Mouse (Mus musculus) spleen, postnatal 10 days (tissue): ENCODE measurements around the gene Chmp2b.

ENCODE experiments used
- DNase-seq, 2 experiments: peaks; one replicate each; pipeline ENCODE4 v3.0.0; 2021 to 2022; ENCODE audit warnings: low spot score in 2 of 2

Gene Chmp2b

DNA sequence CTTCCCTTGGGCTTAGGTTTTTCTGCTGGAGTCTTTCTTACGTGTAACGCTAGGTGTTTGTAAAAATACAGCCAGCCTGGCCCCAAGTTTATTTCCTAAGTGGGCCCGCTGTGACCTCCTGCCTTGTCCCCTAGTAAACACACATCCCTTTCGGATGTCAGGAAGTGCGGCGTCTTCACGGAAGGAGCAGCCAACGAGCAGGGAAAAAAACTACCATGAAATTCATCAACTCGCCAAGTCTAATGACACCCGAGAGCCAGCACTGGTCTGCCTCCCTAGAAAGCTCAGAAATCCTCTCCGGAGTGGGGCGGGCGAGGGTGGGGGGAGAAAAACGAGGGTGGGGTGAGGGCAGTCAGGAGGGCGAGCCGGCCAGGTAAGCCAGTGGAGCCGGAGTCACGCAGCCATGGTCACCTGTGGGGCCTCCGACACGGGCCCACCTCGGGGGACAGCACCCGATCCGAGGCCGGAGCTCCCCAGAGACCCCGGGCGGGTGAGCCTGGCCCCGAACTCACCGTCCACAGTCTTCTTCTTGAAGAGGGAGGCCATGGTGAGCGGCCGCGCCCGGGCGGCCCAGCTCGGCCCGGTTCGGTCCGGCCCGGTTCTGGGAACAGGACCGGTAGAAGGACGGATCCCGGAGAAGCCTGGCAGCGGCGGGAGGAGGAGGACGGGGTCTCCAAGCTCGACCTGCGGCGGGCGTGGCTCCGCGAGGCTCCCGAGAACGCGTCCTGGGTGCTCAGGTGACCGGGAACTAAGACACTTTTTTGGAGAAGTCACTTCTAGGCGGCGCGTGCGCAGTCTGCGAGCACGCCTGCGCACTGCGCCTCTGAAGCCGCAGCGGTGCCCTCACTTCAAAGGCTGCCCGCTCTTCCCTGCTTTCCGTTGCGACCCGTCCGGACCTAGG lies at the start of gene Chmp2b:
Chmp2b (minus strand) TSS at position 764 of the 901 bp plus-strand sequence.
- DNase-seq = peak; percentile 58 to 83

DNA sequence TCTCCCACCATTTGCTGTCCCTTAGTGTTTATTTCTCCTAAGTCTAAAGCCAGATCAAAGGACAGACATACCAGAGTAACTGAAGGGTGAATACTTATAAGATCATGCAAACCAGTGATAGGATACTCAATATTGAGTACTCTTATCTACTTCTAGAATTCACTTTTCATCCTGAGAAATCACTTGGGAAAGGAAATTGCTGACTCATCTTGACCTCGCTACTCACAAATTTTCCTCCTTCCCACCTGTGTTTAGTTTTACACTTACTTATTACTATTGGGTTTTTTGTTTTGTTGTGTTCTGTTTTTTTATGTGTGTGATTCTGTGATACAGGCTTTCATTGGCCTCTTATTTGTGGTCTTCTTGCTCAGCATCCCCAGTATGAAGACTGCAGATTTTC lies 49.2 kb upstream of the Chmp2b start:
- no peak for DNase-seq

DNA sequence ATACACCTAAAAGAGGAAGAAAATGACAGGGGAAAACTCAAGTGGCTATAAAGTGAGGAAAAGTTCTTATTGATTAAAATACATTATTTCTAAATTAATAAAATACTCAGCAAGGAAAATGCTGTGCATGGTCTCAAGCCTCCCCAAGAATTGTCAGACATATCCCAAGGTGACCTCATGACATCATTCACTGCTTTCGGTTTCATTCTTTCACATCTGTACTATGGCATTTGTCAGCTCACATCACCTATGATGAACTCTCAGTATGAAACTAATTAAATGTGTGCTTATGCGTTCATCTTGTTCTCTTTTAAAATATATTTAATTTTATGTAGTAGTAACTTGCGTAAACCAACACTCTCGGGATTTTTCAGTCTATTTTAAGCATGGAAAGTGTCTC lies 38.3 kb upstream of the Chmp2b start:
- no peak for DNase-seq

DNA sequence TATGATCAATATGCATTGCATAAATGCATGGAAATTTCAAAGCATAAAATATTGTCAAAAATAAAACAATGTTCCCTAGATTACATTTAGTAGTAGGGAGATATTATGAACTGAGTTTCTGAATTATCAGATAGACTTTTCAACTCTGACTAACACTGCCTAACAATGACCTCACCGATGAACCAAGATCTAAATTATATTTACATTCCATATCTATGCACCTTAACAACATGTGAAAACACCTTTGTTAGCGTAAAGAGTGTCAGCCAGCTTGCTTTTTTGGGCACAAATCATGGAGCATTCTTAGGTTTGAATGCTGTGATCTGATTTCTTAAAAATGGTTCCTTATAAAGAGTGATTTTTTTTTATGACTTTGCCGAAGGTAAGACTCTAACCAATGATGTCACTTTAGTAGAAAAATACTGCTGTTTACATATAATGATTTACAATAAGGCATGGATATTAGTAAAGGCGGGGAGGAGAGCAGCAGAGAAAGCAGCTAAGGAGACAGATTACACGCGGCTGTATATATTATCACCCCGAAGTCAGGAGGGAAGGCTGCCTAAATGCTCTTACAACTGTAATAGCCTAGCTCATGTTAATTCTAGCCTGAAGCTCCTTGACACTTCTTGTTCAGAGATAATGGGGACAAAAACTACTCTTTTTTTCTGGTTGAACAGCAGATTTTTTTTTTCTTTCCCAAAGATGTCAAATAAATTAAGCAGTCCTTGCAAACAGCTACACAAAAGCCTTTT lies 23.8 kb upstream of the Chmp2b start:
- DNase-seq = no peak

DNA sequence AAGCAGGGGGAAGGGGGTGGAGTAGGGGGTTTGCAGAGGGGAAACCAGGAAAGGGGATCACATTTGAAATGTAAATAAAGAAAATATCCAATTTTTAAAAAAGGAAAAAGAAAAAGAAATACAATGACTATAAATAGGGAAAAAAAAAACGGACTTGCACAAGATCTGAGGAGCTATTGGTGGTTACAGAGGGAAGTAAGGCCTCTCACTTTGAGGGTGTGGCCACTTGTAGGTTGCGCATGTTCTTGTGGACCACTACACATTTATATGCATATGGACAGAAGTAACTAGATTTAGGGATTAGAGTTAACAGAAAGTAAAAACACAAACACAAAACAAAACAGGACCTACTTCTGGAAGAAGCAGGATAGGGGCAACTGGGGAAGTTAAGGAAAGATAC lies 23.2 kb upstream of the Chmp2b start:
- DNase-seq = no peak

DNA sequence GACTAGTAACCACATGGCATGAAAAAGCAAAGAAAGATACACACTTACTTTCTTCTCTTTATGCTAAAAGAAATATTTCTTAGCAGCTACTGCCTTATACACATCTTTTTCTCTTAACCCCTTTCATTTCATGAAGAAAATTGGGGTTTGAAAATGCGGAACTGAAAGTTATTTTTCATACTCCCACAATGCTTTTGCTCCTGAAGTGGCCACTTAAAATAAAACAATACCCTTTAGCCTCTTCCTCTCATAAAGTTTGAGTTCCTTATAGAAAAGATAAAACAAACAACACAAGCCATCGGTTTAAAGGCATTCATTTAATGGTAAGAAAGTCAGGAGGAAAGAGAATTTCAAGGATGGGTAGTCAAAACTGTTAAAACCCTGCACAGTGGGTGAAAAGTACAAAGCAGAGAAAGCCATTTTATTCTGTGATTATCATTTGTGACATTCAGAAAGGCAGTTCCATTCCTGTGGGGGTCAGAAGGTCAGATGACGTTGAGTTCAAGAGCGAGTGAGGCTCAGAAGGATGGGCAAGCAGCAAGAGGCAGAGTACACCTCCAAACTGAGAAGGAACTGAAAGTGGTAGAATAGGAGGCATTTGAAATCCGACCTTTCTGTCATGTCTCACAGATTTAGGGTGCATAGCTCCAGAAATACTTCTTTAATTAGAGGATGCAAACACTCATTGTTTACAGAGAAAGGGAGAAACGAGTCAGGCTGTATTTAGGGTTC lies 14.9 kb upstream of the Chmp2b start:
- no peak for DNase-seq

DNA sequence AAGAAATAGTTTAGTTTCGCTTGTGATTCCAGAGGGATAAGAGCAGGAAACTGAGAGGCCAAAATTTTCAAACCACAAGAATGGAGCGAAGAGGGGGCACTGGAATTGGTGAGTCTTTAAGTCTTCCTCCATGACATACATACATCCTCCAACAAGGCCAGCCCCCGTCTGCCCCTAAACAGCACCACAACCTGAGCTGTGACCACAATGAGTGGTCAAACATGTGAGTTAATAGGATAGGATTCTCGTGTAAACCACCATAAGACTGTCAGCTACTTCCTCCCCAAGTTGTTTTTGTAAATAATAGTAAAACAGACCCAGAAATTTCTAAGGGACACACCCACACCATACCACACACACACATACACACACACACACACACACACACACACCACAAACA lies 6.3 kb upstream of the Chmp2b start:
- DNase-seq = no peak

DNA sequence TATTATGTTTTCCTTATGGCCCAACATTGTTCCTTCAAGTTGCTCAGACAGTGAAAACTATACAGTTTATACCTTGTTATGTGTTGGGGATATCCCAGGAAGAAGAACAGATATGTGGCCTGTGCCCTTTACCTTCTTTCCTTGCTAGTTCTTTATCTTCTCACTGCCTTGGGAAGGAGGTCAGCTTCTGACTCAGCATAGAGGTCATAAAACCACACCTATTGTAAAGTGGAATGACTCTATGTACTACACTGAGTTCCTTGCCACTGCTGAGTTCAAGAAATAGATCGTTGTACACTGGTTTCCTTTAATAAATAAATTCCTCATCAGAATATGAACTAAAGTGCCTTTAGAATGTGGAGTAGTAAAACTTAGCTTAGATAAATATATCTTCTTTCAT lies 2.4 kb upstream of the Chmp2b start:
- DNase-seq = no peak

DNA sequence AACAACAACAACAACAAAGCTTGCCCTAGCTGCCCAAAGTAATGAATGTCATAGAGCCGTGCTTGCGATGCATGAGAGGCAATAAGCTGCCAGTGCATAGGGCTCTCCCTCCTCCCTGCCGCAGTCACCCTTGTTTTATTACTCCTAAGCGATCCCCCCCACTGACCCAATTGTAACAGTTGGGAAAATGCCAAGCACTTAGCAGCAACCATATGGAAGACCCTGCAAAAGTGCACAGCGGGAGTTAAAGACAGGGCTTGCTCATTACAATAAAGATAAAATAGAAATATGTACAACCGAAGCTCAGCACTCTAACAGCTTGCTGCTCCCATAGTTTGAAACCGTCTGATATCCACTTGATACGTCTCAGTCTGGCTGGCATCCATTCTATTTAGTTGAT lies 1.8 kb upstream of the Chmp2b start:
- DNase-seq = no peak

DNA sequence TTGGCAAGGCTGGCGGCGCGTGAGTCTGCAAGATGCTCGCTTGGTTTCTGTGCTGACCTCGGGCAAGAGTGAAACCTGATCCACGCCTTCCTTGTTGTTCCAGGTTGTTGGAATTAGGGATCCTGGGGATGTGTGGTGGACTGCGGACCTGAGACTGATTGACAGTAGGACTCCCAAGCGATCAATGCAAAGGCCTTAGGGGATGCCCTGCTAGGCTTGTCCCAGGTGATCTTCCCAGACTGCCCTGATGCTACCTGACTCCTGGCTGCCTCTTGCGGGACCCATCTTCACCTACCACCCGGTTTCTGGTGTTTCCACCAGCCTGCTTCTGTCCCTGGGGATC lies 309 bp upstream of the Chmp2b start:
- DNase-seq = no peak

DNA sequence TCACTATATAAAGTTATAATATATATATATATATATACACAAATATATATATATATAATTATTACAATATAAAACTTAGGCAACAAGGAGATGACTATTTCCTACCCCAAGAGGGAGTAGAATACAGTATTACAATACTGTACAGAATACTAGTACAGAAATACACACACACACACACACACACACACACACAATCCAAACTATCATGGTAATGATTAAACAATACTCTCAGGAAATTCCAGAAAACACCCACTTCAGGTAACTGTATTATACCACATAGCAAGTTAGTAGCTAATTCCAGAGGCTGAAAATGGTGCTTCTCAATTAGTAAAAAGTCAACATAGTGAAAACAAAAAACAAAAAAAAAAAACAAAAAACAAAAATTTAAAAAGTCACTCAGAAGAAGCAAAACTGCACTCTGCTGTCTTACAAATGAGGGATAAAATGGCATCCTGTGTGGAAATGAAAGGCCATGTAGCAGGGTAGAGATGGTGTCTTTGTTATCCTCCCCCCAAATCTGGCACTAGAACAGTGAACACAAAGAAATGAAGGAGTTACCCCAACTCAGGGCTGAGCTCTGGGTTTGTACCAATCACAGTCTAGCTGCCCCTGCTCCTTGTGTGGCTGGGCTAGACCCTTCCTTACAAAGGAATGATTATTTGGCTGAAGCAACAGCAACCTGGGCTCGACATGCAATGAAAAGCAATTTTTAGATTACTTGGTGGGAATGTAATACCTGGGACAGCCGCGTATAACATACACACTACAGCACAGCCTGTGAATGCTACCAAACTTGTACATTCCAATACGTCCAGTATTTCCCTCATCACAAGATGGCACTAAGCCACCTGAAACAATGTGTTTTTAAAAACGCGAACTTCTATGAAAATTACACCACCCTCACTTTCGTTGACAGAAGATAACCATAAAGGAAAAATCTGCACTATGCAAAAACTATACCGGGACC lies 1.2 kb downstream of the Chmp2b start:
- peak in 1 of 2 experiments; percentile 7 for DNase-seq

DNA sequence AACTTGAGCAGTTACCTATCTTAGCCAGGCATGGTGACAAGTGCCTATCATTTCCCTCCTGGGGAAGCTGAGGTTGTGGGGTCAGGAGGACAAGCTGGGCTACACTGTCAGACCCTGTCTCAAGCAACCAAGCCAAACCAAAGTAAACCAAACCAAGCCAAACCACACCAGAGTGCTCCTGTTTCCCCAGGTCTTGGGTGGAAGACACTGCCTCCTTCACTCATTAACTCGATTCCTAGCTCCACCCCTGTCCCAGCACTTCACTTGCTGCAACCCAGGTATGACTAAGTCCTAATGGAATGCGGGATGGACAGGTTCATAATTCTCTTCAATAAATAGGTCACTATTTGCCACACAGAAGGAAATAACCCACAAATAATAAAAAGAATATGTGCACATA lies 2.9 kb downstream of the Chmp2b start:
- no peak for DNase-seq

DNA sequence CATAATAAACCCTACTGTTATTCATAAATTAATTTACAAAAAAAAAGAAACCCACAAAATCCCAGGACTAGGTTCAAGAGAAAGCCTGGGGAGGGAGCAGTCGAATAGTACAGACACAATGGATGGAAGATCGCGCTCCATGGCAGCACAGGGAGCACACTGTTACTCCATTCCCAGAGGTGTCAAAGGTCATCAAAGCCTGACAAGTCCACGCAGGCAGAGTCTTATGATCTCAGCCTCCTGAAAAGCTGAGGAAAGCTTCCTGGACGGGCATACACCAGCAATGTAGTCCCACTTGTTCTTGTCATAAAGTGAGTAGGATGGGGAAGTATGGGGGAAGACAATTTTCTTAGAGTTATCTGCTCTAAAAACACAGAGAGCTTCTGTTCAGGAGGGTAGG lies 5.2 kb downstream of the Chmp2b start:
- DNase-seq = no peak

DNA sequence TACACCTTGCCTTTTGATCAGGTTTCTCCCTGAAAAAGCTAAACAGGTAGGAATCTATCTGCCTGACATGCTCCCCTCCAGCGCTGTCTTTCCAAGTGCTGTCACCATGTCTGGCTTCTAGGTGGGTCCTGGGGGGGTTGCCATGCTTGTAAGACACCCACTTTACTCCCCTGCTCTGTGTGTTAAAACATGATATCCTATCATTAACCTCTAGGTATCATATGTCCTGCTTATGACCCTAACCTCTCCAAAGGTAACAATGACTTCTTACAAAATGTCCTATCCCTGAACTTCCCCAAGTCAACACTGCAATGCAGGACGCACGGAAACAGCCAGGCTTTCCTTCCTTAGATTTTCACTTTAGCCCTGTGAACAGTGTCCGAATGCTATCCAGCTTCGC lies 8.3 kb downstream of the Chmp2b start:
- DNase-seq = no peak

DNA sequence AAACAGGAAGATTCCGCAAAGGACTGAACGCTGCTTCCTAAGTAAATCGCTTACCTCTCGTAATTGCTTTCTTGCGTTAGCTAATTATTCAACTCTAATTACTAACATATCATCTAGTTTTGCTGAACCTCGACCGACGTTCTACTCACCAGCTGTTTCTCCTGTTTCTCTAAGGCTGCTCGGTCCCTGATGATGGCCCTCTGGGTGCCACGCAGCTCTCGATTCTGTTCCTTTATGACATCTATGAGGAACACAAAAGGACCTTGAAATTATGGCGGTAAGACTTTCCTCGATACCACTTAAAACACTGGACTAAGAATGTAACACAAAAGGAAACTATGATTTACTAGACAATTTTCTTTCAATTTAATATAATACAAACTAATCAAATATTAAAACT lies 11.7 kb downstream of the Chmp2b start:
- DNase-seq = no peak

DNA sequence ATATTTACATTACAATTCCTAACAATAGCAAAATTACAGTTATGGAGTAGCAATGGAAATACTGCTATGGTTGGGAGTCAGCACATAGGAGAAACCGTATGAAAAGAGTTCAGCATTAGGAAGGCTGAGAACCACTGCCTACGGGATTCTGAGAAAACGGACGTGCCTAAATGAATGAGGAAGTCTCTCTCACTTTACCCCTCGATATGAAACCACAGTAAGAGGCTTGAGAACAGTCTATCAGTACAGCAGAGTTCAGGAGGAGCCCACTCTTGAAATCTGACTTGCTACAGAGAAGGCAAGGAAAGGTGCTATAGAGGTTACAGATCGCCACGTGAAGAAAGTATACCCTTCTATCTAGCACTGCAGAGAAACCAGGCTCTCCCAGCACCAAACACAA lies 13.6 kb downstream of the Chmp2b start:
- DNase-seq = no peak

DNA sequence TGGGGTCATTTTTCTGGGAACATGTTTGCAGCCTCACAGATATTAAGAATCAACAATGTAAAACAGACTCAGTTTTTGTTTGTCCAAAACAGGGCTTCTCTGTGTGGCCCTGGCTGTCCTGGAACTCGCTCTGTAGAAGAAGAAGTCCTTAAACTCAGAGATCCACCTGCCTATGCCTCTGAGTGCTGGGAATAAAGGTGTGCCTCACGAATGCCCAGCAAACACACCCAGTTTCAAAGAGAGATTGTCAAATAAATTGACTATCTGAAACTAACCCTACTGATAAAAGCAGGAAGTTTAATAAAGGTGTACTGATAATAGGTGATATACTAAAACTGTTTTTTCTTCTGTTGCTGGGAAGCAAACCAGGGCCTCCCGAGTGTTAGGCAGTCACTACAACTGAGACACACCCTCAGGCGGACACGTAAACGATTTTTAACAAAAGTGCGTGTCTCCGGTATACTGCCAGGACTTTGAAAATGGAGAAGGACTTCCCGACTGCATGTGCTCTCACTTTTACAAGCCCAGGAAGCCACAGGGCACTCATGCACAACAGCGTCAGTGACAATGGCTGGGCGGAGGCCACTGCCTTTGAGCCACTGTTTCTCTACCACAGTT lies 18.7 kb downstream of the Chmp2b start:
- no peak for DNase-seq

DNA sequence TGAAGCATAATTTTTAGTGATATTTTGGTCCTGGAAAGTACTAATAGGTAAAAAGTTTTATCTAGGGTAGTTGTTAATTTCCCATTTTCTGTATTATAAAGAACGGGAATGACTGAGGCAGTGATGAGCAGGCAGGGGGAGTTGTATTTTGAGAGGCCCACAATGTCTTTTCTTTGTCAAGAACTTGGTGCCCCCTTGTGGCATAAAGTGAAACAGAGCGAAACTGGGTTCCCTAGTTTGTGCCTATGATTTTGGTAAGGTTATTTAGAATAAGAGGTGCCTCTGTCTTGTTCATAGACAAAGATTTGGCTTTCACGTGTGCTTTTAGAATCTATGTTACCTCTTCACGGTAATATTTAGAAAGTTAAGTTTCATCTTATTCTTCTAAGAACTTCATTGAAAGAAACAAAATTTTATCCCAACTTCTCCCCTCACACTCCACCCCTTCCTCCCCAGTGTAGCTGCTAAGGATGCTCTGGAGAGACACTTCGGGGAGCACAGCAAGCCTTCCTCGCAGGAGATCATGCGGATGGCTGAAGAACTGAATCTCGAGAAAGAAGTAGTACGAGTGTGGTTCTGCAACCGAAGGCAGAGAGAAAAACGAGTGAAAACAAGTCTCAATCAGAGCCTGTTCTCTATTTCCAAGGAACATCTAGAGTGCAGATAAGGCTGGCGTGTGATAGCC lies 29.1 kb downstream of the Chmp2b start:
- peak in 1 of 2 experiments; percentile 36 for DNase-seq

DNA sequence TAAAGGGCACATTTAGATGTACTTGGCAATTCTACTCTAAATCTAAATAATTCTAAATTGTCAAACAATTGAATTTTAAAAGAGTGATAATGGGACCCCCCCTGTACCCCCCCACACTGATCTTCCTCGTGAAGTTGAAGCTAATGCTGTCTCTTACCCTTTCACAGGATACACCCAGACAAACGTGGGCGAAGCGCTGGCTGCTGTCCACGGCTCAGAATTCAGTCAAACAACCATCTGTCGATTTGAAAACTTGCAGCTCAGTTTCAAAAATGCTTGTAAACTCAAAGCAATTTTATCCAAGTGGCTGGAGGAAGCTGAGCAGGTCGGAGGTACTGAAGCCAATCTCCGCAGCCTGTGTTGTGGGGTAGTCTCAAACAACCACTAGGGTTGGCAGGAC lies 30.9 kb downstream of the Chmp2b start:
- DNase-seq = no peak

DNA sequence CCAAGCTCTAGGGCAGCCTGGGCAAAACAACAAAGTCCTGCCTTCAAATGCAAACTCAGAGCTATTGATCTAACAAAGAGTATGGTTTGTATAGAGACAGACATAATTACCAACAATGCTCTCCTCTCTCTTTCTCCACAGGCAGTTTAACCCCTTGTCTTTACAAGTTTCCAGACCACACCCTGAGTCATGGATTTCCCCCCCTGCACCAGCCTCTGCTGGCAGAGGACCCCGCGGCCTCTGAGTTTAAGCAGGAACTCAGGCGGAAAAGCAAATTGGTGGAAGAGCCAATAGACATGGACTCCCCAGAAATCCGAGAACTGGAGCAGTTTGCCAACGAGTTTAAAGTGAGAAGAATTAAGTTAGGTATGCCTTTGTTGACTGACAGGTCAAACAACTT lies 32.9 kb downstream of the Chmp2b start:
- DNase-seq = no peak
